Mouse (Mus musculus) testis, adult 2 months (tissue): ENCODE results near the gene Tmem19.

ENCODE experiments used
- CTCF ChIP-seq: fragments of 200-500 bp; IDR thresholded peaks from 2 replicates; pipeline ENCODE4 v1.5.1; 2012; ENCODE audit warnings: low read depth, mild to moderate bottlenecking, inconsistent platforms, low read length, moderate library complexity; ENCODE audit not compliant: control insufficient read depth, insufficient read depth, insufficient replicate concordance
- POLR2A ChIP-seq: fragments of 200-500 bp; IDR thresholded peaks from 2 replicates; pipeline ENCODE4 v1.6.1; 2012; ENCODE audit warnings: low read depth, mild to moderate bottlenecking, inconsistent platforms, low read length, moderate library complexity; ENCODE audit not compliant: control insufficient read depth

GRCm38 (mm10) chr10:115349029-115349428 lies 13.3 kb downstream of the Tmem19 start:
- TF ChIP-seq CTCF (no peak), POLR2A (no peak)
